Mouse (Mus musculus) neural tube, embryonic 13.5 days (tissue): Measurements from ENCODE around the gene Cdhr2. TPM values are rescaled to one million over a fixed set of nuclear protein-coding genes. Genes with fewer than 3 reads are reported as not detected.

Experiments used
- ATAC-seq: fragments of 200-750 bp; cut with Nextera tagmentation; 2 replicates; pipeline ENCODE4 v1.8.0; 2017; ENCODE audit warnings: low read depth, mild to moderate bottlenecking, moderate TSS enrichment, moderate library complexity
- H3K27ac ChIP-seq: fragments of 300-500 bp; sonication (generic); replicated peaks from 2 replicates; pipeline ENCODE4 v1.5.1; 2015; ENCODE audit warnings: moderate library complexity, mild to moderate bottlenecking, inconsistent platforms
- H3K27me3 ChIP-seq: fragments of 300-500 bp; sonication (generic); 2 replicates; pipeline ENCODE4 v1.6.1; 2015; ENCODE audit warnings: mild to moderate bottlenecking, inconsistent platforms
- H3K36me3 ChIP-seq: fragments of 300-500 bp; sonication (generic); 2 replicates; pipeline ENCODE4 v1.6.1; 2015; ENCODE audit warnings: mild to moderate bottlenecking, inconsistent platforms
- H3K4me1 ChIP-seq: fragments of 300-500 bp; sonication (generic); replicated peaks from 2 replicates; pipeline ENCODE4 v1.6.1; 2015; ENCODE audit warnings: inconsistent platforms
- H3K4me2 ChIP-seq: fragments of 300-500 bp; sonication (generic); 2 replicates; pipeline ENCODE4 v1.6.1; 2015; ENCODE audit warnings: inconsistent platforms, mild to moderate bottlenecking, moderate library complexity
- H3K4me3 ChIP-seq: fragments of 300-500 bp; sonication (generic); 2 replicates; pipeline ENCODE4 v1.5.1; 2015; ENCODE audit warnings: mild to moderate bottlenecking, inconsistent platforms
- H3K9ac ChIP-seq: fragments of 300-500 bp; sonication (generic); 2 replicates; pipeline ENCODE4 v1.6.1; 2015; ENCODE audit warnings: moderate library complexity, mild to moderate bottlenecking, inconsistent platforms
- H3K9me3 ChIP-seq: fragments of 300-500 bp; sonication (generic); 2 replicates; pipeline ENCODE4 v1.6.1; 2016; ENCODE audit warnings: inconsistent platforms
- WGBS: fragments of 180-500 bp; shearing (Covaris S2); methylation state at CpG from one replicate; pipeline ENCODE4 v1.1.7; 2015; 5-methylcytosine and 5-hydroxymethylcytosine counted together
- polyA plus RNA-seq: library from polyadenylated mRNA; unstranded; fragments of >200 nt; fragmentation: Nextera tagmentation; extraction: Ambion mirVana; gene quantifications from 2 replicates; pipeline ENCODE4 v1.2.1, GENCODE M21; 2015

Gene Cdhr2
- polyA plus RNA-seq, 1 experiment from 2014 or later = 0.06 TPM

- H3K4me3 ChIP-seq = no peak overlapping the region
- no peaks in the 10 kb centered on the region for H3K27me3 ChIP-seq
- no peak overlapping the region for H3K27ac ChIP-seq
- no peaks in the 10 kb centered on the region for H3K9me3 ChIP-seq
- no peaks in the 10 kb centered on the region for H3K36me3 ChIP-seq
- H3K4me1 ChIP-seq = peaks cover 23% of the 10 kb centered on the region
- ATAC-seq = no peak
- no peak overlapping the region for H3K9ac ChIP-seq
- WGBS = 92% methylated on average over 11 of the region's 11 CpGs
- H3K4me2 ChIP-seq = no peak overlapping the region
Measured at GRCm38 (mm10) chr13:54695479-54696230, 5.6 kb upstream of the Cdhr2 start.

- Histone ChIP-seq H3K9me3 (no peaks in the 10 kb centered on the region), H3K27ac (no peak overlapping the region), H3K4me1 (no peaks in the 10 kb centered on the region), H3K9ac (no peak overlapping the region), H3K4me3 (no peak overlapping the region), H3K4me2 (no peak overlapping the region), H3K27me3 (no peaks in the 10 kb centered on the region), H3K36me3 (no peaks in the 10 kb centered on the region)
- no peak for ATAC-seq
- WGBS = 74% methylated on average over 7 of the region's 7 CpGs
Measured at GRCm38 (mm10) chr13:54702507-54702906, 1.2 kb downstream of the Cdhr2 start.

DNA sequence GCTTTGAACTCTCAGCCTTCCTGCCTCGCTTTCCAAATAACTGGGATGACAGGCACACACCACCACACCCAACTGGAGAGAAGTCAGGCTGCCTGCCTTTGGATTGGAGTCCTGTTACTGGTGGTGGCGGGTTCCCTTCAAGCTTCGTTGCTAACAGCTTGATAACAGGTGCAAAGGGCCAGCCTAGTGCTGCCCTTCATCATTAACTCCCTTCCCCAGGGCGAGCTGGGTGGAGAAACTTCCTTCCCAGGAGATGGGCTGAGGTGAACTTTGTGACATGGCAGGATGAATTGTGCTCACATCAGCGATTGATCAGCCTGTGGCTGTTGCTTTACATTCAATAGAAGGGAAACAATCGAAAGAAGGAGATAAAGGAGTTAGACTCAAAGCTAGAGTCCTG, 3.6 kb downstream of the Cdhr2 start:
- Histone ChIP-seq H3K36me3 (no peaks in the 10 kb centered on the region), H3K4me3 (no peak overlapping the region), H3K4me2 (no peak overlapping the region), H3K27me3 (no peaks in the 10 kb centered on the region), H3K9me3 (no peaks in the 10 kb centered on the region), H3K27ac (no peak overlapping the region), H3K4me1 (no peaks in the 10 kb centered on the region), H3K9ac (no peak overlapping the region)
- ATAC-seq = no peak
- 51% methylated on average over 6 of the region's 6 CpGs for WGBS

- Histone ChIP-seq H3K4me2 (no peak overlapping the region), H3K9me3 (no peaks in the 10 kb centered on the region), H3K36me3 (no peaks in the 10 kb centered on the region), H3K27ac (no peak overlapping the region), H3K9ac (no peak overlapping the region), H3K4me3 (no peak overlapping the region), H3K4me1 (no peaks in the 10 kb centered on the region), H3K27me3 (peaks cover 1% of the 10 kb centered on the region; the same call in 1 of the 2 replicates)
- WGBS = 79% methylated on average over 3 of the region's 3 CpGs
- ATAC-seq = no peak
Measured at GRCm38 (mm10) chr13:54710866-54711265, 9.6 kb downstream of the Cdhr2 start.

- Histone ChIP-seq H3K4me2 (no peak overlapping the region), H3K4me3 (no peak overlapping the region), H3K4me1 (peaks cover 19% of the 10 kb centered on the region; the same call in 1 of the 2 replicates), H3K9ac (no peak overlapping the region), H3K36me3 (no peaks in the 10 kb centered on the region), H3K27me3 (peaks cover 9% of the 10 kb centered on the region; the same call in 1 of the 2 replicates), H3K27ac (no peak overlapping the region), H3K9me3 (no peaks in the 10 kb centered on the region)
- ATAC-seq = no peak
- 46% methylated on average over 4 of the region's 4 CpGs for WGBS
Measured at GRCm38 (mm10) chr13:54714393-54714792, 13.1 kb downstream of the Cdhr2 start.

GRCm38 (mm10) chr13:54714996-54715395, 13.7 kb downstream of the Cdhr2 start:
- H3K36me3 ChIP-seq = no peaks in the 10 kb centered on the region
- peaks cover 9% of the 10 kb centered on the region; the same call in 1 of the 2 replicates for H3K27me3 ChIP-seq
- no peak overlapping the region for H3K4me3 ChIP-seq
- no peak overlapping the region for H3K9ac ChIP-seq
- no peak overlapping the region for H3K27ac ChIP-seq
- H3K4me1 ChIP-seq = peaks cover 19% of the 10 kb centered on the region; the same call in 1 of the 2 replicates
- WGBS = 65% methylated on average over 10 of the region's 10 CpGs
- H3K4me2 ChIP-seq = no peak overlapping the region
- ATAC-seq = no peak
- H3K9me3 ChIP-seq = no peaks in the 10 kb centered on the region

GRCm38 (mm10) chr13:54716916-54717315, 15.7 kb downstream of the Cdhr2 start:
- no peaks in the 10 kb centered on the region for H3K36me3 ChIP-seq
- no peaks in the 10 kb centered on the region for H3K9me3 ChIP-seq
- H3K4me2 ChIP-seq = no peak overlapping the region
- peaks cover 9% of the 10 kb centered on the region; the same call in 1 of the 2 replicates for H3K27me3 ChIP-seq
- ATAC-seq = peak; percentile 57; the same call in 1 of the 2 replicates
- no peak overlapping the region for H3K4me3 ChIP-seq
- H3K9ac ChIP-seq = no peak overlapping the region
- WGBS = 2% methylated on average over 5 of the region's 5 CpGs
- no peak overlapping the region for H3K27ac ChIP-seq
- peaks cover 19% of the 10 kb centered on the region; the same call in 1 of the 2 replicates for H3K4me1 ChIP-seq

DNA sequence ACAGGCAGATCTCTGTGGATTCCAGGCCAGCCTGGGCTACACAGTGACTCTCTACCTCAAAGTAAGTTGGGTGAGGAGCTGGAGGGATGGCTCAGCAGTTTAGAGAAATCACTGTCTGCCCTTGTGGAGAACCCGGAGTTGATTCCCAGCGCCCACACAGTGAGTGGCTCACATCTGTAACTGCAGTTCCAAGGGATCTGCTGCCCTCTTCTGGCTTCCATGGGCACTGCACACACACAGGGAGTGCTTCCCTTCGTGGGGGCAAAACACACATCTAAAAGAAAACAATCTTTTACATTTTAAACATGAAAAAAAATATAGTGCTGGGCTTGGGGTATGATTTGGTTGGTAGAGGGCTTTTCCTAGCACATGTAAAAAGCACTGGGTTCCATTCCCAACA, 21.9 kb downstream of the Cdhr2 start:
- Histone ChIP-seq H3K27ac (no peak overlapping the region), H3K27me3 (no peaks in the 10 kb centered on the region), H3K4me3 (no peak overlapping the region), H3K36me3 (no peaks in the 10 kb centered on the region), H3K9me3 (peaks cover 3% of the 10 kb centered on the region; the same call in 1 of the 2 replicates), H3K4me2 (no peak overlapping the region), H3K9ac (no peak overlapping the region), H3K4me1 (peaks cover 10% of the 10 kb centered on the region)
- no peak for ATAC-seq
- WGBS = 90% methylated on average over 3 of the region's 3 CpGs

DNA sequence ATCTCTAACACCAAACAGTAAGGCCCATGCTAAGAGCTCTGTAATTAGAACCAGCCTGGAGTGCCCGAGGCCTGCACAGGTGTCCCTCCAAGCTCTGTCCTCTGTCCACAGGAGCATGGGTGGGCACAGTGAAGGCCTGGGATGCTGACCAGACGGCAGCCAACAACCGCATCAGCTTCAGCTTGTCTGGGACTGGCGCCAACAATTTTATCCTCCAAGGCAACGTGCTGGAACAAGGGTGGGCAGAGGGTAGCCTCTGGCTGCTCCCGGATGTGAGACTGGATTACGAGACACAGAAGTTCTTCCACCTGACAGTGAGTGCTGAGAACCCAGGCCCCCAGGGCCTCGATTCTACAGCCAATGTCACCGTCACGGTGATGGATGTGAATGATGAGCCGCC, 24.9 kb downstream of the Cdhr2 start:
- peaks cover 9% of the 10 kb centered on the region for H3K4me1 ChIP-seq
- 61% methylated on average over 11 of the region's 11 CpGs for WGBS
- H3K4me3 ChIP-seq = no peak overlapping the region

GRCm38 (mm10) chr13:54736931-54737330, 35.7 kb downstream of the Cdhr2 start:
- Histone ChIP-seq H3K36me3 (peaks cover 69% of the 10 kb centered on the region), H3K4me3 (no peak overlapping the region), H3K27me3 (peaks cover 50% of the 10 kb centered on the region), H3K9ac (no peak overlapping the region), H3K9me3 (no peaks in the 10 kb centered on the region), H3K27ac (no peak overlapping the region), H3K4me1 (peaks cover 14% of the 10 kb centered on the region), H3K4me2 (peak overlapping the region; percentile 48; the same call in 1 of the 2 replicates)
- 28% methylated on average over 3 of the region's 3 CpGs for WGBS
- ATAC-seq = no peak

More for the DNA sequence above, 24.9 kb downstream of the Cdhr2 start:
- Histone ChIP-seq H3K4me2 (no peak overlapping the region), H3K36me3 (no peaks in the 10 kb centered on the region), H3K27me3 (no peaks in the 10 kb centered on the region), H3K27ac (no peak overlapping the region), H3K9me3 (peaks cover 3% of the 10 kb centered on the region; the same call in 1 of the 2 replicates), H3K9ac (no peak overlapping the region)
- ATAC-seq = no peak

DNA sequence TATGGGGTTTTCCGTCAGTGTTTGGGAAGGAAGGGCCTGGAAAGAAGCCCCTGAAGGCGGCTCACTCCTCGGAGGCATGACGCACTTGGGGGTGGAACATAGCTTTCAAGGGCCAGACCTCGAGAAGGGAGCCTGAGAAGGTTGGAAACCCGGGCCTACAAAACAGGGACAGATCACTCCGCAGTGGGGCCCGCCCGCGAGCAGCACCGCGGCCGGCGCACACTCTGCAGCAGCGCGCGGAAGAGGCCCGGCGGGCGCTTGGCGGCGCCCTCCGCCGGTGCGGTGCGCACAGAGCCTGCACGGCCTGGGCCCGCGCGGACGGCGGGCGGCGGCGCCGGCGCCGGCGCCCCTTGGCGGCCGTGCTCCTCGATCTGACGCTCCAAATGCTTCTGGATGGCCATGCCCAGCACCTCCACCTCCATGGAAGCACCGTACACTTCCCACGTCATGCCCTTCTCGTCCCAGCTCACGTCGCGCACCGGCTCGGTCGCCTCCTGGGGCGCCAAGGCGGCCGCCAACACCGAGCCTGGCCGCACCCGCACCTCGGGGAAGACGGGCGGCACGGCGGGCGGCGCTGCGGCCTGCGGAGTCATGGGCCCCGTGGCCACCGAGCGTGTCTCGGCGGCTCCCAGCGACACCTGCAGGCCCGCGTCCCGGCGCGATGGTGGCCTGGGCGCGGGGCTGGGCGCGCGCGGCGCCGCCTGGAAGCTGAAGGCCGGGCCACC, 36.4 kb downstream of the Cdhr2 start:
- no peak overlapping the region for H3K27ac ChIP-seq
- H3K4me3 ChIP-seq = peak overlapping the region; percentile 27
- H3K9me3 ChIP-seq = no peaks in the 10 kb centered on the region
- peaks cover 69% of the 10 kb centered on the region for H3K36me3 ChIP-seq
- 2% methylated on average over 86 of the region's 87 CpGs for WGBS
- peaks cover 14% of the 10 kb centered on the region for H3K4me1 ChIP-seq
- H3K27me3 ChIP-seq = peaks cover 50% of the 10 kb centered on the region
- ATAC-seq = peak; percentile 64; the same call in 1 of the 2 replicates
- H3K9ac ChIP-seq = peak overlapping the region; percentile 45; the same call in 1 of the 2 replicates
- H3K4me2 ChIP-seq = peak overlapping the region; percentile 48

DNA sequence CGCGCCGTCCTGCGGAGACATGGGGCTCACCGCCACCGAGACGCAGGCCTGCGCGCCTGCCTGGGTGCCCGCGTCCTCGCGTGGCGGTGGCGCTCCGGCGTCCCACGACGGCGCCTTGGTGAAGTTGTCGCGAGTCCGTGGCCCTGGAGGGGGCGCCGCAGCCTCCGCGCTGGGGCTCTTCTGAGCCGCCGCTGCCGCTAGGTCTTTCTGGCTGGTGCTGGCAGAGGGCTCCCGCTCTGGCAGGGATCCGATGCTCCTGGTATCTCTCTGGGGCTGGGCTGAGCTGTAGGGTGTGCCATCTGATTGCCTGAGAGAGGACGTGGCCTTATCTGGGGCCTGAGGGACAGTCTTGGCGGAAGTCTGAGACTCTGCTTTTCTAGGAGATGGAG, 36.9 kb downstream of the Cdhr2 start:
- peaks cover 50% of the 10 kb centered on the region for H3K27me3 ChIP-seq

More for the DNA sequence above, 36.9 kb downstream of the Cdhr2 start:
- Histone ChIP-seq H3K9ac (peak overlapping the region; percentile 45; the same call in 1 of the 2 replicates), H3K4me1 (peaks cover 14% of the 10 kb centered on the region), H3K9me3 (no peaks in the 10 kb centered on the region), H3K4me3 (peak overlapping the region; percentile 27), H3K27ac (no peak overlapping the region), H3K4me2 (peak overlapping the region; percentile 48), H3K36me3 (peaks cover 69% of the 10 kb centered on the region)
- ATAC-seq = no peak
- 4% methylated on average over 34 of the region's 34 CpGs for WGBS
